Mouse (Mus musculus): Measurements from ENCODE around the gene Fli1. TPM values are rescaled to one million over a fixed set of nuclear protein-coding genes. Genes with fewer than 3 reads are reported as not detected.

The Fli1 gene
- polyA plus RNA-seq, 1 experiment: not detected

GRCm38 (mm10) chr9:32434241-32435213 lies 108.1 kb downstream of the Fli1 start:
- H3K36me3 ChIP-seq (ENCODE audit: control insufficient read depth, insufficient read depth): no peaks in the 10 kb centered on the region
- peaks cover 28% of the 10 kb centered on the region for H3K27me3 ChIP-seq (ENCODE audit: control insufficient read depth, insufficient read depth, insufficient read length)
- H3K4me3 ChIP-seq: no peak overlapping the region
- H3K79me2 ChIP-seq (ENCODE audit: control insufficient read depth, insufficient read depth): no peaks in the 10 kb centered on the region
- TF ChIP-seq TCF3 (IDR thresholded peaks at IDR 0.05; ENCODE audit: insufficient read length, low read depth) (no peak), MYOD1 (IDR thresholded peaks at IDR 0.05; ENCODE audit: control insufficient read depth in 1 of 3, insufficient read length in 2 of 3, low read depth in 2 of 3) (no peak), MAX (IDR thresholded peaks at IDR 0.05; ENCODE audit: low read depth) (no peak), REST (IDR thresholded peaks at IDR 0.05; ENCODE audit: insufficient read depth, insufficient read length) (no peak), POLR2A (IDR thresholded peaks at IDR 0.05; ENCODE audit: insufficient read length, low read depth) (no peak), USF1 (IDR thresholded peaks at IDR 0.05; ENCODE audit: low read depth) (no peak), MYOG (IDR thresholded peaks at IDR 0.05; ENCODE audit: control insufficient read depth in 1 of 3, insufficient read depth in 1 of 3, insufficient read length in 2 of 3, low read depth in 2 of 3) (no peak), CEBPB (IDR thresholded peaks at IDR 0.05; ENCODE audit: insufficient read depth, poor library complexity, severe bottlenecking) (no peak), SRF (IDR thresholded peaks at IDR 0.05; ENCODE audit: control insufficient read depth, insufficient read length, low read depth) (no peak), POLR2AphosphoS2 (IDR thresholded peaks at IDR 0.05; ENCODE audit: insufficient read length, low read depth) (no peak), E2F4 (IDR thresholded peaks at IDR 0.05; ENCODE audit: insufficient read depth) (no peak), TCF12 (IDR thresholded peaks at IDR 0.05; ENCODE audit: insufficient read depth, poor library complexity, severe bottlenecking) (no peak)
- no peak overlapping the region for H3K4me2 ChIP-seq (ENCODE audit: low read depth)
- H3ac ChIP-seq (ENCODE audit: control insufficient read depth, insufficient read length): no peak overlapping the region

GRCm38 (mm10) chr9:32431061-32431460 lies 111.6 kb downstream of the Fli1 start:
- no peak for TF ChIP-seq USF1 (IDR thresholded peaks at IDR 0.05; ENCODE audit: low read depth)
- TF ChIP-seq SRF (IDR thresholded peaks at IDR 0.05; ENCODE audit: control insufficient read depth, insufficient read length, low read depth): no peak
- TF ChIP-seq REST (IDR thresholded peaks at IDR 0.05; ENCODE audit: insufficient read depth, insufficient read length): no peak
- TF ChIP-seq MAX (IDR thresholded peaks at IDR 0.05; ENCODE audit: low read depth): no peak
- TF ChIP-seq POLR2A (IDR thresholded peaks at IDR 0.05; ENCODE audit: insufficient read length, low read depth): no peak
- no peak for TF ChIP-seq MYOG (IDR thresholded peaks at IDR 0.05; ENCODE audit: control insufficient read depth in 1 of 3, insufficient read depth in 1 of 3, insufficient read length in 2 of 3, low read depth in 2 of 3)
- TF ChIP-seq MYOD1 (IDR thresholded peaks at IDR 0.05; ENCODE audit: control insufficient read depth in 1 of 3, insufficient read length in 2 of 3, low read depth in 2 of 3): no peak
- TF ChIP-seq TCF3 (IDR thresholded peaks at IDR 0.05; ENCODE audit: insufficient read length, low read depth): no peak
- TF ChIP-seq CEBPB (IDR thresholded peaks at IDR 0.05; ENCODE audit: insufficient read depth, poor library complexity, severe bottlenecking): no peak
- no peak overlapping the region for H3K4me2 ChIP-seq (ENCODE audit: low read depth)
- H3ac ChIP-seq (ENCODE audit: control insufficient read depth, insufficient read length): no peak overlapping the region
- H3K27me3 ChIP-seq (ENCODE audit: control insufficient read depth, insufficient read depth, insufficient read length): peaks cover 25% of the 10 kb centered on the region
- H3K79me2 ChIP-seq (ENCODE audit: control insufficient read depth, insufficient read depth): no peaks in the 10 kb centered on the region
- no peak overlapping the region for H3K4me3 ChIP-seq
- no peaks in the 10 kb centered on the region for H3K36me3 ChIP-seq (ENCODE audit: control insufficient read depth, insufficient read depth)

GRCm38 (mm10) chr9:32425321-32425720 lies 117.3 kb downstream of the Fli1 start:
- no peaks in the 10 kb centered on the region for H3K36me3 ChIP-seq (ENCODE audit: control insufficient read depth, insufficient read depth)
- H3K4me3 ChIP-seq: no peak overlapping the region
- no peak overlapping the region for H3K4me2 ChIP-seq (ENCODE audit: low read depth)
- peaks cover 14% of the 10 kb centered on the region for H3K27me3 ChIP-seq (ENCODE audit: control insufficient read depth, insufficient read depth, insufficient read length)
- H3ac ChIP-seq (ENCODE audit: control insufficient read depth, insufficient read length): no peak overlapping the region
- TF ChIP-seq SRF (IDR thresholded peaks at IDR 0.05; ENCODE audit: control insufficient read depth, insufficient read length, low read depth) (no peak), MYOD1 (IDR thresholded peaks at IDR 0.05; ENCODE audit: control insufficient read depth in 1 of 3, insufficient read length in 2 of 3, low read depth in 2 of 3) (no peak), CEBPB (IDR thresholded peaks at IDR 0.05; ENCODE audit: insufficient read depth, poor library complexity, severe bottlenecking) (no peak), MAX (IDR thresholded peaks at IDR 0.05; ENCODE audit: low read depth) (no peak), REST (IDR thresholded peaks at IDR 0.05; ENCODE audit: insufficient read depth, insufficient read length) (no peak), POLR2A (IDR thresholded peaks at IDR 0.05; ENCODE audit: insufficient read length, low read depth) (no peak), TCF3 (IDR thresholded peaks at IDR 0.05; ENCODE audit: insufficient read length, low read depth) (no peak), E2F4 (IDR thresholded peaks at IDR 0.05; ENCODE audit: insufficient read depth) (no peak), MYOG (IDR thresholded peaks at IDR 0.05; ENCODE audit: control insufficient read depth in 1 of 3, insufficient read depth in 1 of 3, insufficient read length in 2 of 3, low read depth in 2 of 3) (no peak), TCF12 (IDR thresholded peaks at IDR 0.05; ENCODE audit: insufficient read depth, poor library complexity, severe bottlenecking) (no peak), POLR2AphosphoS2 (IDR thresholded peaks at IDR 0.05; ENCODE audit: insufficient read length, low read depth) (no peak), USF1 (IDR thresholded peaks at IDR 0.05; ENCODE audit: low read depth) (no peak)
- H3K79me2 ChIP-seq (ENCODE audit: control insufficient read depth, insufficient read depth): no peaks in the 10 kb centered on the region

- no peak overlapping the region for H3K4me2 ChIP-seq (ENCODE audit: low read depth)
- TF ChIP-seq MYOD1 (IDR thresholded peaks at IDR 0.05; ENCODE audit: control insufficient read depth in 1 of 3, insufficient read length in 2 of 3, low read depth in 2 of 3) (no peak), USF1 (IDR thresholded peaks at IDR 0.05; ENCODE audit: low read depth) (no peak), TCF3 (IDR thresholded peaks at IDR 0.05; ENCODE audit: insufficient read length, low read depth) (no peak)
- H3ac ChIP-seq (ENCODE audit: control insufficient read depth, insufficient read length): no peak overlapping the region
- H3K4me3 ChIP-seq: no peak overlapping the region
- no peaks in the 10 kb centered on the region for H3K36me3 ChIP-seq (ENCODE audit: control insufficient read depth, insufficient read depth)
- H3K27me3 ChIP-seq (ENCODE audit: control insufficient read depth, insufficient read depth, insufficient read length): peaks cover 18% of the 10 kb centered on the region
- no peaks in the 10 kb centered on the region for H3K79me2 ChIP-seq (ENCODE audit: control insufficient read depth, insufficient read depth)
Measured at GRCm38 (mm10) chr9:32420711-32421110, 122.0 kb downstream of the Fli1 start.

Measured in myocyte (in vitro differentiated cells).